Mouse (Mus musculus): Measurements from ENCODE around the gene Reck.

DNA sequence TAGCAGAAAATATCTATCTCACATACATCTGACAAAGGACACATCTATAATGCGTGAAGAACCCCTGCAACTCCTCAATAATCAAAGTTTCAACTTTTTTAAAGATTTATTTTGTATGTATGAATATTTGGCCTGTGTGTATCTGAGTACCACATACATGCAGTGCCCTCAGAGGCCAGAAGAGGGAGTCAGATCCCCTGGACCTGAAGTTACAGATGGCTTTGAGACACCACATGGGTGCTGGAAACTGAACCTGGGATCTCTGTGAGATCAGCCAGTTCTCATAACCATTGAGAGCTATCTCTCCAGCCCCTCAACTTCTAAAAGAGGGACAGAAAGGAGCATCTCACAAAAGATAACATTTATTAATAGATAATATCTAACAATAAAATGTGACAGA is 45.3 kb downstream of the Reck start:
- TF ChIP-seq CTCF (IDR thresholded peaks at IDR 0.05; ENCODE audit: control insufficient read depth, insufficient read depth, insufficient replicate concordance, low read depth, low read length) (no peak), POLR2A (IDR thresholded peaks at IDR 0.05; ENCODE audit: control insufficient read depth, low read depth, low read length) (no peak)

Measured in testis, adult 2 months (tissue).